Mouse (Mus musculus) liver, postnatal 0 days (tissue): ENCODE measurements around the gene Birc7.

Experiments
- CTCF ChIP-seq: sonication (generic); IDR thresholded peaks from 2 replicates; pipeline ENCODE4 v1.5.1; 2016; ENCODE audit warnings: antibody characterized with exemption, low read depth
- EP300 ChIP-seq: IDR thresholded peaks from 2 replicates; pipeline ENCODE4 v1.6.1; 2016; ENCODE audit warnings: antibody characterized with exemption, low read depth, mild to moderate bottlenecking

GRCm38 (mm10) chr2:180919913-180920809 is 8.7 kb upstream of the Birc7 start:
- TF ChIP-seq CTCF: no peak
- no peak for TF ChIP-seq EP300
